ENCODE assay signal across 10 mouse cellular contexts in genomic region chr10:79857452-79857811, GRCm38 (mm10). TPM values are rescaled to one million over a fixed set of nuclear protein-coding genes. Genes with fewer than 3 reads are reported as not detected.
DNase-seq lines count a peak whose midpoint lies in the region; ATAC-seq and TF ChIP-seq lines count a peak whose summit lies in the region.
"Had no signal": no experiment of that assay in that cellular context is flagged by ENCODE, and none has a peak within 500 bp of the region (broad histone marks: within the 10 kb centered on the region; RNA-seq: fewer than 3 reads in every experiment).

No protein-coding gene starts in this region.

- 41% methylated on average over 4 of the region's 4 CpGs for WGBS in embryonic facial prominence, embryonic 11.5 days
- 9% methylated on average over 4 of the region's 4 CpGs for WGBS in heart, embryonic 14.5 days
- 14% methylated on average over 4 of the region's 4 CpGs for WGBS in kidney, embryonic 16.5 days
- 2% methylated on average over 4 of the region's 4 CpGs for WGBS in stomach, embryonic 16.5 days

- no peak for ATAC-seq in cerebellum, adult (ENCODE audit: insufficient number of reproducible peaks, low FRiP score, low TSS enrichment)
- no peak for ATAC-seq in embryonic facial prominence, embryonic 11.5 days (replicated peaks; ENCODE audit: insufficient number of reproducible peaks, low FRiP score, low TSS enrichment, low read depth)
- ATAC-seq in heart, embryonic 14.5 days (ENCODE audit: insufficient number of reproducible peaks, insufficient read depth, low FRiP score, low read depth), result no peak
- no peak for ATAC-seq in kidney, embryonic 16.5 days (ENCODE audit: low FRiP score, low TSS enrichment)
- ATAC-seq in stomach, embryonic 16.5 days (ENCODE audit: insufficient read depth, low FRiP score), result no peak
- ATAC-seq: Patski had no signal

- H3K27me3 ChIP-seq in E14TG2a.4 (ENCODE audit: insufficient read depth, low read length), result no peaks in the 10 kb centered on the region
- H3K27me3 ChIP-seq in embryonic facial prominence, embryonic 11.5 days (ENCODE audit: control insufficient read depth, insufficient read depth, low read length), result no peaks in the 10 kb centered on the region
- H3K27me3 ChIP-seq in heart, embryonic 14.5 days (ENCODE audit: control insufficient read depth, insufficient read depth, low read length), result no peaks in the 10 kb centered on the region
- no peaks in the 10 kb centered on the region for H3K27me3 ChIP-seq in kidney, embryonic 16.5 days (ENCODE audit: insufficient read depth, low read length)
- no peaks in the 10 kb centered on the region for H3K27me3 ChIP-seq in stomach, embryonic 16.5 days (ENCODE audit: control insufficient read depth, insufficient read depth, low read length)
- H3K27me3 ChIP-seq: Patski had no signal

- peak overlapping the region; percentile 99 for H3K4me2 ChIP-seq in embryonic facial prominence, embryonic 11.5 days (ENCODE audit: low read depth, low read length)
- peak overlapping the region; percentile 97 for H3K4me2 ChIP-seq in heart, embryonic 14.5 days (ENCODE audit: low read length)
- H3K4me2 ChIP-seq in kidney, embryonic 16.5 days (replicated peaks; ENCODE audit: low read depth, low read length), result peak overlapping the region; percentile 100
- peak overlapping the region; percentile 89 for H3K4me2 ChIP-seq in stomach, embryonic 16.5 days (ENCODE audit: low read depth, low read length)

- peak overlapping the region; percentile 99; the same call in 1 of the 2 replicates for H3K9ac ChIP-seq in embryonic facial prominence, embryonic 11.5 days (replicated peaks; ENCODE audit: low read length)
- H3K9ac ChIP-seq in heart, embryonic 14.5 days (ENCODE audit: low read length), result peak overlapping the region; percentile 99
- H3K9ac ChIP-seq in kidney, embryonic 16.5 days (replicated peaks; ENCODE audit: low read length), result peak overlapping the region; percentile 100
- peak overlapping the region; percentile 99 for H3K9ac ChIP-seq in stomach, embryonic 16.5 days (ENCODE audit: low read length)

- peaks cover 73% of the 10 kb centered on the region for H3K4me1 ChIP-seq in E14TG2a.4 (replicated peaks; ENCODE audit: low read depth, low read length)
- peaks cover 23% of the 10 kb centered on the region for H3K4me1 ChIP-seq in embryonic facial prominence, embryonic 11.5 days (ENCODE audit: control insufficient read depth, insufficient read depth, low read length)
- H3K4me1 ChIP-seq in heart, embryonic 14.5 days (ENCODE audit: control insufficient read depth in 2 of 2, insufficient read depth in 2 of 2, low read length in 2 of 2), result peaks cover 39 to 55% of the 10 kb centered on the region in 2 experiments
- peaks cover 69% of the 10 kb centered on the region for H3K4me1 ChIP-seq in kidney, embryonic 16.5 days (ENCODE audit: insufficient read depth, low read length)
- peaks cover 42% of the 10 kb centered on the region for H3K4me1 ChIP-seq in stomach, embryonic 16.5 days (ENCODE audit: control insufficient read depth, insufficient read depth, low read length)

- no peak overlapping the region for H3K27ac ChIP-seq in embryonic facial prominence, embryonic 11.5 days (replicated peaks; ENCODE audit: low read depth, low read length)
- peak overlapping the region; percentile 42 to 100 for H3K27ac ChIP-seq in heart, embryonic 14.5 days (replicated peaks in 1 of 2; ENCODE audit: control insufficient read depth in 1 of 2, insufficient read depth in 1 of 2, low read depth in 2 of 2, low read length in 2 of 2)
- peak overlapping the region; percentile 100 for H3K27ac ChIP-seq in kidney, embryonic 16.5 days (ENCODE audit: low read length)
- H3K27ac ChIP-seq in stomach, embryonic 16.5 days (ENCODE audit: low read length), result peak overlapping the region; percentile 100

- no peak for TF ChIP-seq CTCF in E14TG2a.4 (conservative IDR thresholded peaks at IDR 0.05; ENCODE audit: low read length)

- H3K4me3 ChIP-seq in E14TG2a.4 (replicated peaks; ENCODE audit: low read length), result peak overlapping the region; percentile 97
- H3K4me3 ChIP-seq in embryonic facial prominence, embryonic 11.5 days (ENCODE audit: low read depth, low read length), result peak overlapping the region; percentile 100
- H3K4me3 ChIP-seq in heart, embryonic 14.5 days (ENCODE audit: control insufficient read depth in 1 of 2, insufficient read depth in 1 of 2, low read depth in 1 of 2, low read length in 2 of 2), result peak overlapping the region; percentile 90 to 94
- H3K4me3 ChIP-seq in kidney, embryonic 16.5 days (ENCODE audit: low read length), result peak overlapping the region; percentile 98
- H3K4me3 ChIP-seq in stomach, embryonic 16.5 days (replicated peaks; ENCODE audit: low read length), result peak overlapping the region; percentile 97

- H3K9me3 ChIP-seq in E14TG2a.4 (ENCODE audit: low read length), result no peaks in the 10 kb centered on the region
- no peaks in the 10 kb centered on the region for H3K9me3 ChIP-seq in embryonic facial prominence, embryonic 11.5 days (replicated peaks; ENCODE audit: control insufficient read depth, low read length)
- no peaks in the 10 kb centered on the region for H3K9me3 ChIP-seq in heart, embryonic 14.5 days (ENCODE audit: control insufficient read depth, low read length)
- H3K9me3 ChIP-seq in kidney, embryonic 16.5 days (ENCODE audit: low read length), result no peaks in the 10 kb centered on the region
- no peaks in the 10 kb centered on the region for H3K9me3 ChIP-seq in stomach, embryonic 16.5 days (replicated peaks; ENCODE audit: control insufficient read depth, low read length)

- H3K36me3 ChIP-seq in E14TG2a.4 (ENCODE audit: insufficient read depth, low read length), result peaks cover 72% of the 10 kb centered on the region
- peaks cover 24% of the 10 kb centered on the region for H3K36me3 ChIP-seq in embryonic facial prominence, embryonic 11.5 days (replicated peaks; ENCODE audit: control insufficient read depth, insufficient read depth, low read depth, low read length)
- peaks cover 65% of the 10 kb centered on the region for H3K36me3 ChIP-seq in heart, embryonic 14.5 days (ENCODE audit: control insufficient read depth, insufficient read depth, low read length)
- H3K36me3 ChIP-seq in kidney, embryonic 16.5 days (ENCODE audit: insufficient read depth, low read length), result peaks cover 56% of the 10 kb centered on the region
- peaks cover 31% of the 10 kb centered on the region for H3K36me3 ChIP-seq in stomach, embryonic 16.5 days (ENCODE audit: control insufficient read depth, insufficient read depth, low read length)

- DNase-seq in cerebellum, adult 11-12 months, result peak; percentile 68
- DNase-seq in embryonic facial prominence, embryonic 11.5 days (ENCODE audit: low spot score), result no peak
- DNase-seq in lung, postnatal 14 days, result peak; percentile 86

RNA-seq across cellular contexts. Expression of gene Ptbp1, which starts 3.2 kb away (rescaled TPM):
- 237 and 257 TPM in 2 replicates for polyA plus RNA-seq in embryonic facial prominence, embryonic 11.5 days (2014; fragmentation: Nextera tagmentation; extraction: Ambion mirVana)
- polyA plus RNA-seq in heart, embryonic 14.5 days (2014; fragmentation: Nextera tagmentation; extraction: Ambion mirVana), result 62.7 and 78.9 TPM in 2 replicates
- polyA plus RNA-seq in kidney, embryonic 16.5 days (2015; fragmentation: Nextera tagmentation; extraction: Ambion mirVana), result 431 and 491 TPM in 2 replicates
- polyA plus RNA-seq in stomach, embryonic 16.5 days (2015; fragmentation: Nextera tagmentation; extraction: Ambion mirVana), result 268 and 308 TPM in 2 replicates

RNA-seq across cellular contexts. Expression of gene Prtn3, which starts 16.8 kb away (rescaled TPM):
- polyA plus RNA-seq in embryonic facial prominence, embryonic 11.5 days (2014; fragmentation: Nextera tagmentation; extraction: Ambion mirVana), result 10.9 and 11.2 TPM in 2 replicates
- polyA plus RNA-seq in heart, embryonic 14.5 days (2014; fragmentation: Nextera tagmentation; extraction: Ambion mirVana), result 1.4 and 2.0 TPM in 2 replicates
- 7.9 and 8.2 TPM in 2 replicates for polyA plus RNA-seq in kidney, embryonic 16.5 days (2015; fragmentation: Nextera tagmentation; extraction: Ambion mirVana)
- 4.1 and 7.2 TPM in 2 replicates for polyA plus RNA-seq in stomach, embryonic 16.5 days (2015; fragmentation: Nextera tagmentation; extraction: Ambion mirVana)

RNA-seq across cellular contexts. Expression of gene Plppr3, which starts 17.0 kb away (rescaled TPM):
- 78.3 and 85.8 TPM in 2 replicates for polyA plus RNA-seq in embryonic facial prominence, embryonic 11.5 days (2014; fragmentation: Nextera tagmentation; extraction: Ambion mirVana)
- 6.9 and 9.4 TPM in 2 replicates for polyA plus RNA-seq in heart, embryonic 14.5 days (2014; fragmentation: Nextera tagmentation; extraction: Ambion mirVana)
- 72.7 and 78.6 TPM in 2 replicates for polyA plus RNA-seq in kidney, embryonic 16.5 days (2015; fragmentation: Nextera tagmentation; extraction: Ambion mirVana)
- 28.7 and 29.1 TPM in 2 replicates for polyA plus RNA-seq in stomach, embryonic 16.5 days (2015; fragmentation: Nextera tagmentation; extraction: Ambion mirVana)

RNA-seq across cellular contexts. Expression of gene Elane, which starts 28.6 kb away (rescaled TPM):
- polyA plus RNA-seq in embryonic facial prominence, embryonic 11.5 days (2014; fragmentation: Nextera tagmentation; extraction: Ambion mirVana), result 0.50 and 0.88 TPM in 2 replicates
- 0.42 TPM in 1 of 2 replicates, not detected in the other for polyA plus RNA-seq in heart, embryonic 14.5 days (2014; fragmentation: Nextera tagmentation; extraction: Ambion mirVana)
- polyA plus RNA-seq in kidney, embryonic 16.5 days (2015; fragmentation: Nextera tagmentation; extraction: Ambion mirVana), result 0.60 and 0.76 TPM in 2 replicates
- polyA plus RNA-seq in stomach, embryonic 16.5 days (2015; fragmentation: Nextera tagmentation; extraction: Ambion mirVana), result 6.3 and 9.8 TPM in 2 replicates
- polyA plus RNA-seq: large intestine, adult 2 months; Patski had no signal

RNA-seq across cellular contexts. Expression of gene Cfd, which starts 33.2 kb away (rescaled TPM):
- not detected in 2 replicates for polyA plus RNA-seq in embryonic facial prominence, embryonic 11.5 days (2014; fragmentation: Nextera tagmentation; extraction: Ambion mirVana)
- polyA plus RNA-seq in heart, embryonic 14.5 days (2014; fragmentation: Nextera tagmentation; extraction: Ambion mirVana), result not detected in 2 replicates
- not detected in 2 replicates for polyA plus RNA-seq in kidney, embryonic 16.5 days (2015; fragmentation: Nextera tagmentation; extraction: Ambion mirVana)
- not detected in 2 replicates for polyA plus RNA-seq in stomach, embryonic 16.5 days (2015; fragmentation: Nextera tagmentation; extraction: Ambion mirVana)
- polyA plus RNA-seq: Patski had no signal
